Mouse (Mus musculus): ENCODE results near the gene Tmem200a. TPM values are rescaled to one million over a fixed set of nuclear protein-coding genes. Genes with fewer than 3 reads are reported as not detected.
A peak's percentile ranks its signal among the peaks of the same experiment; 100 is the strongest.
"Not testable (repeated sequence)": the region's sequence is repeated elsewhere in the genome, so short reads cannot be mapped to it uniquely, and the experiment has no call there.

Gene Tmem200a
- polyA plus RNA-seq, 1 experiment from 2014 or later: 34.3 TPM

DNA sequence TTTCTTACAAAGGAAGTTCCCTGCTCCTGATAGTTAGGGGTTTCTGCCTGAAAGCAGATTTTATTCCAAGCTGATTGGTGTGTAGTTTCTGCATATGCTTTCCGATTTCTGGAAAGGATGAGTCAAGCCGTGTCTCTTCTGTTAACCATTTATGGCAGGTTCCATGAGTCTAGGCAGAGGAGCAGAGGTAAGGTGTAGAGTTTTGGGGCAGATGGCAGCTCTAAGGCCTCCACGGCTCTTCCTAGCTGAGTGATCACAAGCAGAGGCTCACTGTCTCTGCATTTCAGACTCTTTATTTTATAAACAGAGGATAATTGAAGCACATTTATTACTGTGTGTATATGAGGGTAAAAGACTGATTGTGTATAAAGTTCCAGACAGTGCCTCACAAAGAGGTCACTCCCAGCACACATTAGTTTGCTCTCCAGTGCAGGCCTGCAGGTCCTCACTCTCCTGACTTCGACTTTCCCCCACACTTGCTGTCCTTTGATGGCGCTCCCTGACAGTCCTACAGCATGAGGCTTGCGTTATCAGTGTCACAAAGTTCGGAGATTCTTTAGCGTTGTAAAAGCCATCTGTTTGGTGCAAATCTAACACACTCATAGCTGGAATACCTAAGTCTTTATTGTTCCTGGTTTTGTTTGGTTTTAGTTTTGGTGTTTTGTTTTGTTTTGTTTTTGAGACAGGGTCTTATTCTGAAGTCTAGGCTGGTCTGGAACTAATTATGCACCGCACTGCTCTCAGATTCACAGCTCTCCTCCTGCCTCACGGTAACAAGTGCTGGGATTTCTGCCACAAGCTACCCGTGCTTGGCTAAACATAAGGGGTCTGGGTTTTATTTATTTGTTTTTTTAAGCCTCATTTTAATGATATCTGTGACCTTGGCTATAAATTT is 151.1 kb downstream of the Tmem200a start:
- Histone ChIP-seq H3K4me3 (ENCODE audit: low read depth, low read length) (no peak overlapping the region), H3K4me1 (ENCODE audit: control insufficient read depth, insufficient read depth, low read length) (peaks cover 14% of the 10 kb centered on the region), H3K9ac (ENCODE audit: low read depth, low read length) (no peak overlapping the region), H3K4me2 (ENCODE audit: low read length) (no peak overlapping the region), H3K9me3 (replicated peaks; ENCODE audit: control insufficient read depth, low read length, poor library complexity, severe bottlenecking) (no peaks in the 10 kb centered on the region), H3K36me3 (ENCODE audit: control insufficient read depth, insufficient read depth, low read length) (no peaks in the 10 kb centered on the region), H3K27me3 (ENCODE audit: control insufficient read depth, insufficient read depth, low read depth, low read length) (no peaks in the 10 kb centered on the region), H3K27ac (ENCODE audit: low read length) (no peak overlapping the region)
- 59% methylated on average over 11 of the region's 11 CpGs for WGBS
- no peak for ATAC-seq

DNA sequence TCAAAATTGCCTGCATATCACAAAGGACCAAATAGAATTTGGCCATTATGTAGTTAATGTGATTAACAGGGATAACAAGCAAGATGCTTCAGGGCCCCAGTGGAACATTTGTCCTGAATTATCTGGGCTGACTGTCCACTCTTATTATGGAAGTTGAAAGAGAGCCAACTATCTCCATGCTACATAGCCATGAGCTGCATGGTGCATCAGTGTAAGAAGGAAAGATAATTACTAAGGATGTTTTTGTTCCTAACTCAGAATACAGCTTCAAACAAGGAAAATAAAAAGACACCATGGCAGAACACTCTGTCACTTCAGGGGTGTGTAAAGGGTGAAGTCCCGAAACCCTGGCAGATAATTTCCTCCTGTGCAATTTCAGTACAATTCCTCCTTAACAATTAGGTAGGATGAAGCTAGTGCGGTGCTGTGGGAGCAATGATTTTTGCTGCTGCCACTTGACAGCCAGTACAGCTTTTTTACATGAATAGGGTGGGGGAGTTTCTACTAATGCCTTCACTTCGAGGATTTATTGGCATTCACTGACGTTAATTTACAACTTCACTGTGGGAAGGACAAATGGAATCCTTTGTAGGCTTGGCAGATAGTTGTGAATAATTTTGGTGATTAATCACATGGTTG is 158.1 kb downstream of the Tmem200a start:
- H3K9me3 ChIP-seq (replicated peaks; ENCODE audit: control insufficient read depth, low read length, poor library complexity, severe bottlenecking): no peaks in the 10 kb centered on the region
- 15% methylated on average over 4 of the region's 4 CpGs for WGBS
- H3K9ac ChIP-seq (ENCODE audit: low read depth, low read length): no peak overlapping the region
- H3K27ac ChIP-seq (ENCODE audit: low read length): no peak overlapping the region
- peak; percentile 71; the same call in 1 of the 2 replicates for ATAC-seq
- no peaks in the 10 kb centered on the region for H3K27me3 ChIP-seq (ENCODE audit: control insufficient read depth, insufficient read depth, low read depth, low read length)
- no peak overlapping the region for H3K4me2 ChIP-seq (ENCODE audit: low read length)
- no peak overlapping the region for H3K4me3 ChIP-seq (ENCODE audit: low read depth, low read length)
- peaks cover 2% of the 10 kb centered on the region; the same call in 1 of the 2 replicates for H3K4me1 ChIP-seq (ENCODE audit: control insufficient read depth, insufficient read depth, low read length)
- no peaks in the 10 kb centered on the region for H3K36me3 ChIP-seq (ENCODE audit: control insufficient read depth, insufficient read depth, low read length)

DNA sequence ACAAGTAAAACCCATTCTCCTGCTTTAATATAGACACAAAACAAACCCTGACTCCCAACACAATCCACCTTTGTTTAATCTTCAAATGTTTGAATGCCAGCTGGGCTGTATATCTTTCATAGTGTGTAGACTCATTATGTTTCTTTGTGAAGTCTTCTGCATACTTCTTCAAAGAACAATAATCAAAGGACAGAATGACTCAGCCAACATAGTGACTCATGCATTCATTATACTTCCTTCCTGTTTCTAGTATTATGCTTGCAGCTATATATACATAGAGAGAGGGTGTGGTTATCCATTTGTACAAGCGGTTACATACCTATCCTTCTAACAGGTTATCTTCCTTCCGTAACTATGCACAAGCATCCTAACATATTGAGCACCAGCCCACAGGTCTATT is 160.7 kb downstream of the Tmem200a start:
- peaks cover 2% of the 10 kb centered on the region; the same call in 1 of the 2 replicates for H3K4me1 ChIP-seq (ENCODE audit: control insufficient read depth, insufficient read depth, low read length)
- H3K27me3 ChIP-seq (ENCODE audit: control insufficient read depth, insufficient read depth, low read depth, low read length): no peaks in the 10 kb centered on the region
- no peak for ATAC-seq
- no peak overlapping the region for H3K4me2 ChIP-seq (ENCODE audit: low read length)
- no peak overlapping the region for H3K9ac ChIP-seq (ENCODE audit: low read depth, low read length)
- no peaks in the 10 kb centered on the region for H3K9me3 ChIP-seq (replicated peaks; ENCODE audit: control insufficient read depth, low read length, poor library complexity, severe bottlenecking)
- no peak overlapping the region for H3K4me3 ChIP-seq (ENCODE audit: low read depth, low read length)
- H3K27ac ChIP-seq (ENCODE audit: low read length): no peak overlapping the region
- no peaks in the 10 kb centered on the region for H3K36me3 ChIP-seq (ENCODE audit: control insufficient read depth, insufficient read depth, low read length)
- WGBS: 80% methylated on average over 2 of the region's 2 CpGs

DNA sequence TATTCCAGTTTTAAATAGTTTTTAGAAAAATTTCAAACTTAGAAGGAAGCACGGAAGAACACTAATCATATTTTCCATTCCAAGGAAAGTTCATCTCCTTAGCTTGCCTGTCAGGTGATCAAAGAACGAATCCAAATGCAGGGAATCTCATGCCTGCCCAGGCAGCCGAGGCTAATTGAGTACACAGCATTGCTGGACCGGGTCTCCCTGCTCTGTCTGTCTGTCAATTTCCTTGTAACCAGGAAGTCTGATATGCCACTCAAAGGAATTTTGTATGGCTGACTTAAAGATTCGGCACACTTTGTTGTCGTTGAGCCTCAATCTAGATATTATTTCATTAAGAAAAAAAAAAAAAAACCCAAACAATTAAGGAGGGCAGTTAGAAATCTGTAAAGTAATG is 168.6 kb downstream of the Tmem200a start:
- no peak for ATAC-seq

DNA sequence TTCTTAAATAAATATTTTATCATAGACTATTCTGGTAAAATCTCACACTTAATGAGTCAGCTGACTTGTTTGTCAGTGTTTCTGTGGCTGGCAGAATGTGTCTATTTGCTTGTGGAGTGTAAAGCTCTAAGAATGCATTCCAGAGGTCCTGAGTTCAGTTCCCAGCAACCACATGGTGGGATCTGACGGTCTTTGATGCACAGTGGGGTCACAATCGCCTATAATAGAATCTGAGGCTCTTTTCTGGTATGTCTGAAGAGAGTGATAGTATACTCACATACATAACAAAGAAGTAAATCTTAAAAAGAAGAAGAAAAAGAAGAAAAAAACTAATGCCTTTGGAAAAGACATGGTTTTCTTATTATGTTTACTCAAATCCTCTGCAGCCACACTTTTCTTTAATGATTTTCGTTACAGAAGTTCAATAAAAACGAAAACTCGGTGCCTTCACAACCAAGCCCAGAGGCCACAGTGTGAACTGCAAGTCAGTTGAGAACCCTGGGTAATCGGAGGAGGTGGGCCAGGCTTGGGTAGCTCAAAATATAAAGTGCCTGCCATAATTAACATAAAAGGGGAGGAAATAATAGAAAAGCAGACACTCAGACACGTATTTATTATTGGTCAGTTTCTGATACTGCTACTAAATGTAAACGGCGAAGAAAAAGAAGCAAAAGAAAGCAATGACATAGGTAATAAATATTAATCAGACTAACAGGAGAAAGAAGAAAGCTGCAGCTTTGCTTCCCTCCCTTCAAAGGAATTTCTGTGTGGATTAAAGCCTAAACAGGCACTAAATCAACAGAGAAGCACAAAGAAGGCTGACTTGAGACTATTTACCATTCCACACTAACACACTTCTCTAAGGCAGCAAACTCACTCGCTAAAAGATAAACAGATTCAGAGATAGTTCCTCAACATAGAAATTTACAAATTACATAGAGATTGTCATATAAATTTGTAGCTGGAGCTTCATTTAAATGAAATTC is 170.5 kb downstream of the Tmem200a start:
- H3K36me3 ChIP-seq (ENCODE audit: control insufficient read depth, insufficient read depth, low read length): no peaks in the 10 kb centered on the region
- no peaks in the 10 kb centered on the region for H3K9me3 ChIP-seq (replicated peaks; ENCODE audit: control insufficient read depth, low read length, poor library complexity, severe bottlenecking)
- no peak overlapping the region for H3K4me2 ChIP-seq (ENCODE audit: low read length)
- H3K27me3 ChIP-seq (ENCODE audit: control insufficient read depth, insufficient read depth, low read depth, low read length): no peaks in the 10 kb centered on the region
- H3K4me1 ChIP-seq (ENCODE audit: control insufficient read depth, insufficient read depth, low read length): peaks cover 3% of the 10 kb centered on the region; the same call in 1 of the 2 replicates
- no peak overlapping the region for H3K9ac ChIP-seq (ENCODE audit: low read depth, low read length)
- whole genome bisulfite sequencing: 20% methylated on average over 10 of the region's 10 CpGs
- H3K4me3 ChIP-seq (ENCODE audit: low read depth, low read length): no peak overlapping the region
- ATAC-seq: 0 out of 2 replicates have a peak, but pooled peaks have one; percentile 36
- no peak overlapping the region for H3K27ac ChIP-seq (ENCODE audit: low read length)

More for the DNA sequence above, 168.6 kb downstream of the Tmem200a start:
- Histone ChIP-seq H3K4me2 (ENCODE audit: low read length) (no peak overlapping the region), H3K4me1 (ENCODE audit: control insufficient read depth, insufficient read depth, low read length) (peaks cover 3% of the 10 kb centered on the region; the same call in 1 of the 2 replicates), H3K36me3 (ENCODE audit: control insufficient read depth, insufficient read depth, low read length) (no peaks in the 10 kb centered on the region), H3K9me3 (replicated peaks; ENCODE audit: control insufficient read depth, low read length, poor library complexity, severe bottlenecking) (no peaks in the 10 kb centered on the region), H3K4me3 (ENCODE audit: low read depth, low read length) (no peak overlapping the region), H3K27ac (ENCODE audit: low read length) (no peak overlapping the region), H3K27me3 (ENCODE audit: control insufficient read depth, insufficient read depth, low read depth, low read length) (no peaks in the 10 kb centered on the region), H3K9ac (ENCODE audit: low read depth, low read length) (no peak overlapping the region)
- 27% methylated on average over 6 of the region's 6 CpGs for WGBS

DNA sequence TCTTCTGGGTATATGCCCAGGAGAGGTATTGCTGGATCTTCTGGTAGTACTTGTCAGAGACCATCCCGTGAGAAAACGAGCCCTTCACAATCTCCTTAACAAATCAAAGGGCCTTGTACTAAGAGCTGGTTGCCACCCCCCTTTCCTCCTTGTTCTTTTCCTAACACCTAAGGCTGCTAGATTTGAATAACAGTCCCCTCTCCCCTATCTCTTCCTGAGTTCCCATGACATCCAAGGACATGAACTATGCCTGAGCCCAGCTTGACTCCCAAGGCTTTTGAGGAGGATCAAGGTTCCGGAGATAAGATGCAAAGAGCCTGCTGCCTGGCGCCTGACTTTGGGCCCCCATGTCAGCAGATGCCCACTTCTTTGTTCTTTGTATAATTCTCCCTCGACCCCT is 184.7 kb downstream of the Tmem200a start:
- H3K4me3 ChIP-seq (ENCODE audit: low read depth, low read length); H3K4me2 ChIP-seq (ENCODE audit: low read length); H3K27me3 ChIP-seq (ENCODE audit: control insufficient read depth, insufficient read depth, low read depth, low read length); H3K4me1 ChIP-seq (ENCODE audit: control insufficient read depth, insufficient read depth, low read length); H3K9me3 ChIP-seq (replicated peaks; ENCODE audit: control insufficient read depth, low read length, poor library complexity, severe bottlenecking); H3K27ac ChIP-seq (ENCODE audit: low read length); H3K9ac ChIP-seq (ENCODE audit: low read depth, low read length); H3K36me3 ChIP-seq (ENCODE audit: control insufficient read depth, insufficient read depth, low read length); ATAC-seq: not testable (repeated sequence)
- WGBS: 88% methylated on average over 5 of the region's 5 CpGs

DNA sequence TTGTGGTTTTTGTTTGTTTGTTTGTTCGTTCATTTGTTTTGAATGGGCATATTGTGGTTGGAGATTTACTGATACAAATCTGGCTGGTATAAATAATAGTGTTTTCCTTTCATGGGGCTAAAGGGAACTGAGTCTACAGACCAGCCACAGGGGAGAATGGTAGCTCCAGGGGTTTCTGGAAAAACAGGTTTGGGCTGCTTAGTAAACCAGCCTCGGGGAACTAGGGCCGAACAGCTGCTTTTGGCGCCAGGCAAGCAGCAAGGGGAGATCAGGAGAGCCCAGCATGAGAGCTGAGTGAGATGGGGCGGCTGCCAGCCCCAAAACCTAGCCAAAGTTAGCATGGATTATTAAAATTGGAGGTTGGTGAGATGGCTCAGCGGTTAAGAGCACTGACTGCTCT is 191.6 kb downstream of the Tmem200a start:
- Histone ChIP-seq H3K4me1 (ENCODE audit: control insufficient read depth, insufficient read depth, low read length) (no peaks in the 10 kb centered on the region), H3K4me2 (ENCODE audit: low read length) (no peak overlapping the region), H3K9me3 (replicated peaks; ENCODE audit: control insufficient read depth, low read length, poor library complexity, severe bottlenecking) (no peaks in the 10 kb centered on the region), H3K4me3 (ENCODE audit: low read depth, low read length) (no peak overlapping the region), H3K9ac (ENCODE audit: low read depth, low read length) (no peak overlapping the region), H3K27me3 (ENCODE audit: control insufficient read depth, insufficient read depth, low read depth, low read length) (no peaks in the 10 kb centered on the region), H3K36me3 (ENCODE audit: control insufficient read depth, insufficient read depth, low read length) (no peaks in the 10 kb centered on the region), H3K27ac (ENCODE audit: low read length) (no peak overlapping the region)
- 48% methylated on average over 6 of the region's 6 CpGs for WGBS
- ATAC-seq: no peak

DNA sequence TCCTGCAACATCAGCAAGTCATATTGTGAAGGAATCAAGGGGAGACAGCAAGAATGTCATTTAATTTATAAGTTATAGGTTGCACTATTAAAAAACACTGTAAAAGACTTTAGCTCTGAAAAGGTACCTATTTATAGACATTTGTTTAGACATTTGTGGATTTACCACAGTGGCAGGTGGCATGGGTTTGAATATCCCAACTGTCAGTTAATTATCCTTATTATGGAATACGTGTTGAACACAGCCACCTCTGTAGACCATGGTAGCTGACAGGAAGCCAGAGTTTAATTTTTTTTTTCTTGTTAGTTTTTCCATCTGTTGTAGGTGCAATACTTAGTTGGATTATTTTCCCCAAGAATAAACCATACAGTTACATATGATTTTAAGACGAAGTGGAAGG is 194.3 kb downstream of the Tmem200a start:
- 96% methylated on average over 2 of the region's 2 CpGs for WGBS
- no peaks in the 10 kb centered on the region for H3K9me3 ChIP-seq (replicated peaks; ENCODE audit: control insufficient read depth, low read length, poor library complexity, severe bottlenecking)
- H3K27me3 ChIP-seq (ENCODE audit: control insufficient read depth, insufficient read depth, low read depth, low read length): no peaks in the 10 kb centered on the region
- H3K4me2 ChIP-seq (ENCODE audit: low read length): no peak overlapping the region
- H3K9ac ChIP-seq (ENCODE audit: low read depth, low read length): no peak overlapping the region
- no peaks in the 10 kb centered on the region for H3K36me3 ChIP-seq (ENCODE audit: control insufficient read depth, insufficient read depth, low read length)
- no peaks in the 10 kb centered on the region for H3K4me1 ChIP-seq (ENCODE audit: control insufficient read depth, insufficient read depth, low read length)
- no peak overlapping the region for H3K4me3 ChIP-seq (ENCODE audit: low read depth, low read length)
- H3K27ac ChIP-seq (ENCODE audit: low read length): no peak overlapping the region
- no peak for ATAC-seq

Data from midbrain, embryonic 16.5 days (tissue).